Mouse (Mus musculus) heart, adult 2 months (tissue): ENCODE measurements around the gene Wnt5b. TPM values are rescaled to one million over a fixed set of nuclear protein-coding genes. Genes with fewer than 3 reads are reported as not detected.

Experiments
- DNase-seq, 2 experiments: peaks; one replicate each; pipeline ENCODE4 v3.0.0; 2021
- H3K27ac ChIP-seq: fragments of 200-600 bp; 2 replicates; pipeline ENCODE4 v1.8.1; 2022
- H3K27me3 ChIP-seq: fragments of 200-500 bp; 2 replicates; pipeline ENCODE4 v1.6.1; 2012; ENCODE audit warnings: mild to moderate bottlenecking, low read length, inconsistent platforms, mixed read lengths; ENCODE audit not compliant: control insufficient read depth, insufficient read depth
- H3K36me3 ChIP-seq: fragments of 200-500 bp; 2 replicates; pipeline ENCODE4 v1.6.1; 2012; ENCODE audit warnings: low read length, inconsistent platforms; ENCODE audit not compliant: control insufficient read depth, insufficient read depth
- H3K4me1 ChIP-seq: fragments of 200-500 bp; 2 replicates; pipeline ENCODE4 v1.6.1; 2011; ENCODE audit warnings: low read length; ENCODE audit not compliant: control insufficient read depth, insufficient read depth
- H3K4me3 ChIP-seq: fragments of 200-600 bp; 2 replicates; pipeline ENCODE4 v1.8.1; 2022
- H3K79me2 ChIP-seq: fragments of 200-500 bp; replicated peaks from 2 replicates; pipeline ENCODE4 v1.6.1; 2012; ENCODE audit warnings: mild to moderate bottlenecking, inconsistent platforms, low read length, moderate library complexity, mixed read lengths; ENCODE audit not compliant: control insufficient read depth, insufficient read depth
- H3K9ac ChIP-seq: fragments of 200-500 bp; 2 replicates; pipeline ENCODE4 v1.6.1; 2012; ENCODE audit warnings: low read depth, mild to moderate bottlenecking, control low read depth, inconsistent platforms, low read length, mixed read lengths
- CTCF ChIP-seq: fragments of 200-600 bp; IDR thresholded peaks from 2 replicates; pipeline ENCODE4 v1.8.1; 2022; ENCODE audit warnings: antibody characterized with exemption, mild to moderate bottlenecking, moderate library complexity
- EP300 ChIP-seq: fragments of 200-500 bp; IDR thresholded peaks from 2 replicates; pipeline ENCODE4 v1.6.1; 2011; ENCODE audit warnings: low read depth, low read length, control low read depth; ENCODE audit not compliant: insufficient read depth
- POLR2A ChIP-seq: fragments of 200-500 bp; IDR thresholded peaks from 2 replicates; pipeline ENCODE4 v1.6.1; 2011; ENCODE audit warnings: mild to moderate bottlenecking, low read depth, low read length, control low read depth; ENCODE audit not compliant: insufficient read depth
- WGBS: fragments of 180-500 bp; shearing (Covaris S2); methylation state at CpG from one replicate; pipeline ENCODE4 v1.1.7; 2018; 5-methylcytosine and 5-hydroxymethylcytosine counted together
- intact Hi-C: fragments of 180-260 bp; cut with DNase I; formaldehyde crosslinking; loops from one replicate; pipeline ENCODE4 v1.15.1; 2025
- long read RNA-seq: library from polyadenylated mRNA; stranded (forward); transcript quantifications from one replicate; pipeline ENCODE4 v2.0.0, GENCODE M21; 2021
- polyA plus RNA-seq: library from polyadenylated mRNA; depleted of rRNA; stranded (reverse); fragments of >200 nt; gene quantifications from 2 replicates; pipeline ENCODE4 v1.2.3, GENCODE M21; 2012; rRNA removed
- total RNA-seq, 2 experiments: library from RNA; stranded (reverse); gene quantifications; 2 replicates each; pipeline ENCODE4 v1.2.3; 2021

Gene Wnt5b
- 1 to 10 TPM; 2.4 to 3.0 TPM for total RNA-seq
- 2.5 and 2.9 TPM in 2 replicates for polyA plus RNA-seq
- long read RNA-seq, transcript Wnt5b-204 (5 exons, 2,371 nt): major isoform, 8 of 10 reads
- long read RNA-seq, partial matches to known transcripts: 0 of 10 reads
- long read RNA-seq, other reads (novel, unspliced or antisense): 2 of 10 reads

GRCm38 (mm10) chr6:119543803-119544517 is at the start of gene Wnt5b:
Gene Wnt5b (minus strand): TSS chr6:119544347.
- intact Hi-C loops: no loop called here
- H3K9ac ChIP-seq: peak within 1 kb of the TSS; percentile 75
- H3K27ac ChIP-seq: no peak within 1 kb of the TSS; the same call in 1 of the 2 replicates
- peak; percentile 41 to 54 for DNase-seq
- TF ChIP-seq CTCF (no peak), EP300 (no peak), POLR2A (no peak)
- no peaks in the 10 kb centered on the region for H3K27me3 ChIP-seq
- peaks cover 1% of the 10 kb centered on the region; the same call in 1 of the 2 replicates for H3K4me1 ChIP-seq
- under 1% methylated on average over 106 of the region's 120 CpGs for WGBS
- H3K79me2 ChIP-seq: no peaks in the 10 kb centered on the region
- peak within 1 kb of the TSS; percentile 60 for H3K4me3 ChIP-seq
- H3K36me3 ChIP-seq: no peaks in the 10 kb centered on the region

- intact Hi-C loops: no loop called here
- no peak overlapping the region for H3K4me3 ChIP-seq
- H3K27ac ChIP-seq: no peak overlapping the region
- H3K79me2 ChIP-seq: no peaks in the 10 kb centered on the region
- TF ChIP-seq CTCF (no peak), POLR2A (no peak), EP300 (no peak)
- H3K36me3 ChIP-seq: peaks cover 4% of the 10 kb centered on the region
- 93% methylated on average over 2 of the region's 2 CpGs for WGBS
- H3K9ac ChIP-seq: no peak overlapping the region
- no peaks in the 10 kb centered on the region for H3K27me3 ChIP-seq
- peaks cover 5% of the 10 kb centered on the region for H3K4me1 ChIP-seq
- no peak for DNase-seq
Measured at GRCm38 (mm10) chr6:119590872-119591271, 46.7 kb upstream of the Wnt5b start.

GRCm38 (mm10) chr6:119587897-119588296 is 43.8 kb upstream of the Wnt5b start:
- no peaks in the 10 kb centered on the region for H3K27me3 ChIP-seq
- H3K36me3 ChIP-seq: no peaks in the 10 kb centered on the region
- no peaks in the 10 kb centered on the region for H3K79me2 ChIP-seq
- no peak overlapping the region for H3K4me3 ChIP-seq
- H3K4me1 ChIP-seq: peaks cover 8% of the 10 kb centered on the region
- no peak for TF ChIP-seq POLR2A
- TF ChIP-seq EP300: no peak
- TF ChIP-seq CTCF: no peak
- DNase-seq: no peak
- no peak overlapping the region for H3K9ac ChIP-seq
- 85% methylated on average over 2 of the region's 2 CpGs for WGBS
- no peak overlapping the region for H3K27ac ChIP-seq
- intact Hi-C loops: no loop called here

- H3K9ac ChIP-seq: no peak overlapping the region
- no peaks in the 10 kb centered on the region for H3K27me3 ChIP-seq
- no peak overlapping the region for H3K27ac ChIP-seq
- peaks cover 8% of the 10 kb centered on the region for H3K4me1 ChIP-seq
- DNase-seq: no peak
- intact Hi-C loops: no loop called here
- TF ChIP-seq POLR2A: no peak
- no peak for TF ChIP-seq EP300
- no peak for TF ChIP-seq CTCF
- H3K4me3 ChIP-seq: no peak overlapping the region
- H3K79me2 ChIP-seq: no peaks in the 10 kb centered on the region
- no peaks in the 10 kb centered on the region for H3K36me3 ChIP-seq
Measured at GRCm38 (mm10) chr6:119587454-119587853, 43.3 kb upstream of the Wnt5b start.

- no peak overlapping the region for H3K9ac ChIP-seq
- H3K79me2 ChIP-seq: no peaks in the 10 kb centered on the region
- intact Hi-C loops: no loop called here
- H3K27me3 ChIP-seq: no peaks in the 10 kb centered on the region
- no peak overlapping the region for H3K27ac ChIP-seq
- WGBS: 53% methylated on average over 5 of the region's 5 CpGs
- H3K4me1 ChIP-seq: peaks cover 8% of the 10 kb centered on the region
- H3K36me3 ChIP-seq: no peaks in the 10 kb centered on the region
- peak; percentile 27 to 39 for DNase-seq
- H3K4me3 ChIP-seq: no peak overlapping the region
- TF ChIP-seq EP300 (no peak), CTCF (no peak), POLR2A (no peak)
Measured at GRCm38 (mm10) chr6:119585652-119586375, 41.7 kb upstream of the Wnt5b start.

GRCm38 (mm10) chr6:119584061-119584460 is 39.9 kb upstream of the Wnt5b start:
- TF ChIP-seq CTCF (no peak), POLR2A (no peak), EP300 (no peak)
- Histone ChIP-seq H3K27ac (no peak overlapping the region), H3K9ac (no peak overlapping the region), H3K36me3 (no peaks in the 10 kb centered on the region), H3K27me3 (no peaks in the 10 kb centered on the region), H3K4me1 (peaks cover 8% of the 10 kb centered on the region), H3K4me3 (no peak overlapping the region), H3K79me2 (no peaks in the 10 kb centered on the region)
- no peak for DNase-seq
- WGBS: 69% methylated on average over 1 of the region's 1 CpGs
- intact Hi-C loops: no loop called here
